Mouse (Mus musculus) layer of hippocampus, adult 6 months (tissue): ENCODE measurements around the gene Itih2. TPM values are rescaled to one million over a fixed set of nuclear protein-coding genes. Genes with fewer than 3 reads are reported as not detected.

Experiments used
- long read RNA-seq, 2 experiments: library from polyadenylated mRNA; unstranded; transcript quantifications; one replicate each; pipeline ENCODE4 v2.0.0; 2019 to 2020
- polyA plus RNA-seq: library from polyadenylated mRNA; unstranded; fragments of <200 nt; fragmentation: Nextera tagmentation; gene quantifications from 2 replicates; pipeline ENCODE4 v1.2.3, GENCODE M21; 2021

Gene Itih2
- polyA plus RNA-seq: 0.40 and 0.87 TPM in 2 replicates
- long read RNA-seq, experiment 1, partial matches to known transcripts: 2 of 4 reads
- long read RNA-seq, experiment 1, other reads (novel, unspliced or antisense): 0 of 4 reads
- long read RNA-seq, experiment 2, partial matches to known transcripts: 0 of 5 reads
- long read RNA-seq, experiment 2, other reads (novel, unspliced or antisense): 1 of 5 reads

GRCm38 (mm10) chr2:10131296-10131695, at the start of gene Itih2:
Gene Itih2, minus strand, starts transcription at chr2:10131396.

GRCm38 (mm10) chr2:10153201-10154075, 22.2 kb upstream of the Itih2 start, which contains the start of gene Itih5:
Gene Itih5, plus strand, starts transcription at chr2:10153571.

DNA sequence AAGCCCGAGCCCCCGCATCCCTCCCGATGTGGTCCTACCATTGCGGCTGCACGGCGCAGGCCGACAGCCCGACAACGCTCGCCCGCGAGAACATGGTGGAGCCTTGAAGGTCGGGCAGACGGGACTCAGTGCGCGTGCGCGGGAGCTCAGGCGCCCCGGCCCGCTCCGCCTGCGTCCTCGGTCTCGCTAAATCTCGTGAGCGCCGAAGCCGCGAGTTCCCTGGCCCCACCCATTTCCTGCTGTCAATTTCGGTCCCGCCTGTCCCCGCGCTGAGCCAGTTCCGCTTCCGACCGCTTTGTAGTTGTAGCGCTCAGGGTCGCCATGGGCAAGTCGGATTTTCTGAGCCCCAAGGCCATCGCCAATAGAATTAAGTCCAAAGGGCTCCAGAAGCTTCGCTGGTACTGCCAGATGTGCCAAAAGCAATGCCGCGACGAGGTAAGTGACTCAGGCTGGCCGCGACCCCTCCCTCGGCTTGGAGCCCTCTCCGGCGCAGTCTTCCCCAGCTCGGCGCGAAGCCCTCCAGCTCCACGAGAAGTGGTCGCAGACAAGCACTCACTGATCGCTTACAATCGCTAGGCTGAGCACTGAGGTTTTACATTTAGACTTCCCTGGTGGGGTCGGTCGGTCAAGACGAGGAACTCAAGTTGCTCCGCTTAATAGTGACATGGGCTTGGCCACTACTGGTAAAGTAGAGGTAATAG, 50.7 kb downstream of the Itih2 start, which contains the start of the genes Atp5c1 and Kin:
Atp5c1 (minus strand) TSS at position 201 of the 701 bp plus-strand sequence.
Kin (plus strand) TSS at position 284 of the 701 bp plus-strand sequence.

GRCm38 (mm10) chr2:10048461-10048860, 82.7 kb downstream of the Itih2 start, which contains the start of gene Taf3:
Gene Taf3, minus strand, starts transcription at chr2:10048596.

Other genes starting within 250 kb of the Itih2 start
- not detected in 2 replicates for gene 9230102O04Rik, start 241.9 kb downstream of the Itih2 start, polyA plus RNA-seq
- gene Gata3, start 241.4 kb downstream of the Itih2 start, polyA plus RNA-seq: 0.20 TPM in 1 of 2 replicates, not detected in the other
- 7.0 and 7.3 TPM in 2 replicates for gene Taf3, start 82.8 kb downstream of the Itih2 start, polyA plus RNA-seq
- 794 and 797 TPM in 2 replicates for gene Atp5c1, start 50.9 kb downstream of the Itih2 start, polyA plus RNA-seq
- 12.6 and 12.9 TPM in 2 replicates for gene Kin, start 50.8 kb downstream of the Itih2 start, polyA plus RNA-seq
- gene Itih5, start 22.2 kb upstream of the Itih2 start, polyA plus RNA-seq: 8.2 and 9.1 TPM in 2 replicates
- 0.59 and 0.80 TPM in 2 replicates for gene Sfmbt2, start 239.1 kb upstream of the Itih2 start, polyA plus RNA-seq